Mouse (Mus musculus) heart, adult 2 months (tissue): Measurements from ENCODE around the gene Crlf1.

ENCODE experiments used
- CTCF ChIP-seq: fragments of 200-600 bp; IDR thresholded peaks from 2 replicates; pipeline ENCODE4 v1.8.1; 2022; ENCODE audit warnings: antibody characterized with exemption, mild to moderate bottlenecking, moderate library complexity
- POLR2A ChIP-seq: fragments of 200-500 bp; IDR thresholded peaks from 2 replicates; pipeline ENCODE4 v1.6.1; 2011; ENCODE audit warnings: mild to moderate bottlenecking, low read depth, low read length, control low read depth; ENCODE audit not compliant: insufficient read depth

DNA sequence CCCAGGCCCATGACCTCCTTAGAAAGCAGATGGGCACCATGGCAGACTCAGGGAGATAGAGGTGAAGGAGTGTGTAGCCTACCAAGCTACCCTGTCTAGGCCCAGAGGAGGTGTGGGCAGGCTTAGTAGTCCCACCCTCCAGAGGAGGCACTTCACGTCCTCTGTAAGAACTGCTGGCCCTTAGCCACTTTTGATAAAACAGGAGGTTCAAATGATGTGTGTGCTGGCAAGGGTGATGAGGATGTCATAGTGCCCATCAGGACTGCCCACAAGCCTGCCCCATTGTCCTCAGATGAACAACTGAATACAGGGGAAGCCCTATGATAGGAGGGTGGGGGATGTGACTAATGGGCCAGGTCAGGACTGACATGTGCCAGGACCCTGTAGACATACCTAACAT is 59.9 kb downstream of the Crlf1 start:
- TF ChIP-seq POLR2A (no peak), CTCF (no peak)
